Mouse (Mus musculus) intestine, postnatal 0 days (tissue): ENCODE data around the gene Olfr351. TPM values are rescaled to one million over a fixed set of nuclear protein-coding genes. Genes with fewer than 3 reads are reported as not detected.

ENCODE experiments used
- ATAC-seq: fragments of 200-750 bp; cut with Nextera tagmentation; 2 replicates; pipeline ENCODE4 v1.8.0; 2017; ENCODE audit warnings: mild to moderate bottlenecking, moderate TSS enrichment, moderate library complexity
- H3K27ac ChIP-seq: fragments of 300-500 bp; sonication (generic); 2 replicates; pipeline ENCODE4 v1.5.1; 2014; ENCODE audit warnings: mild to moderate bottlenecking, low read depth, low read length, moderate library complexity
- H3K27me3 ChIP-seq: fragments of 300-500 bp; sonication (generic); replicated peaks from 2 replicates; pipeline ENCODE4 v1.6.1; 2014; ENCODE audit warnings: low read length, mixed read lengths; ENCODE audit not compliant: control insufficient read depth, insufficient read depth
- H3K36me3 ChIP-seq: fragments of 300-500 bp; sonication (generic); 2 replicates; pipeline ENCODE4 v1.6.1; 2014; ENCODE audit warnings: mild to moderate bottlenecking, moderate library complexity; ENCODE audit not compliant: control insufficient read depth, insufficient read depth
- H3K4me1 ChIP-seq: fragments of 300-500 bp; sonication (generic); replicated peaks from 2 replicates; pipeline ENCODE4 v1.6.1; 2014; ENCODE audit warnings: antibody characterized with exemption, low read length, mixed read lengths; ENCODE audit not compliant: control insufficient read depth, insufficient read depth
- H3K4me2 ChIP-seq: fragments of 300-500 bp; sonication (generic); replicated peaks from 2 replicates; pipeline ENCODE4 v1.6.1; 2014; ENCODE audit warnings: low read depth, mild to moderate bottlenecking, moderate library complexity
- H3K4me3 ChIP-seq: fragments of 300-500 bp; sonication (generic); 2 replicates; pipeline ENCODE4 v1.5.1; 2014; ENCODE audit warnings: low read depth, low read length
- H3K9ac ChIP-seq: fragments of 300-500 bp; sonication (generic); 2 replicates; pipeline ENCODE4 v1.6.1; 2014; ENCODE audit warnings: mild to moderate bottlenecking, low read depth, low read length
- H3K9me3 ChIP-seq: fragments of 300-500 bp; sonication (generic); 2 replicates; pipeline ENCODE4 v1.6.1; 2016; ENCODE audit warnings: mixed run types; ENCODE audit not compliant: control insufficient read depth
- CTCF ChIP-seq: sonication (generic); IDR thresholded peaks from 2 replicates; pipeline ENCODE4 v1.5.1; 2016; ENCODE audit warnings: low read depth, mild to moderate bottlenecking, control low read depth, antibody characterized with exemption, moderate library complexity
- WGBS: fragments of 180-500 bp; shearing (Covaris S2); extraction: QIAGEN DNeasy Blood & Tissue Kit; methylation state at CpG from one replicate; pipeline ENCODE4 v1.1.7; 2014; 5-methylcytosine and 5-hydroxymethylcytosine counted together
- polyA plus RNA-seq: library from polyadenylated mRNA; unstranded; fragments of >200 nt; fragmentation: Nextera tagmentation; extraction: Ambion mirVana; gene quantifications from 2 replicates; pipeline ENCODE4 v1.2.1, GENCODE M21; 2015

Gene Olfr351
- not detected in 2 replicates for polyA plus RNA-seq

DNA sequence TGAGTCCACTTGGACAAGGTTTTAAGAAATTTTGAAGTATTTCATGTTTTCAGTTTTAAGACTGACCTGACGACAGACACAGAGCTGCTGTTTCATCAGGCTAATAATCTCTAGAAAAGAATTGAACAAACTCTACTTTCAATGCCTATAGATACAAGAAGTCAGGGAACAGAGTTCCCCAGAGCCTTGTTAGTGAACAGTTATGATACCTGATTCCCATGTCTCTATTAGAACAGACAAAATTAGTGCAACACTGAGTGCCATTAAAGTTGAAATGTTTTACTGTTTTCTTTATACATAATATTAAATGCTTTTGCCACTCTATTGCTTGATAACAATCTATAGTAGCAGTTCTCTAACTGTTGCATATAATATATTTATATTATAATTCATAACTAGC is at the start of gene Olfr351:
Olfr351 (minus strand) TSS at position 101 of the 400 bp plus-strand sequence.
- H3K27me3 ChIP-seq, result no peaks in the 10 kb centered on the region
- H3K4me1 ChIP-seq, result no peaks in the 10 kb centered on the region

GRCm38 (mm10) chr2:36905380-36905779 is 42.9 kb upstream of the Olfr351 start, which contains the start of gene Olfr354:
Gene Olfr354 (plus strand): TSS chr2:36905680.
- Histone ChIP-seq H3K4me2 (no peak within 1 kb of the TSS), H3K9me3 (no peaks in the 10 kb centered on the region)
- ATAC-seq, result no peak

More for the DNA sequence above, at the start of gene Olfr351:
- 88% methylated on average over 1 of the region's 1 CpGs for WGBS
- H3K27ac ChIP-seq, result no peak within 1 kb of the TSS
- no peaks in the 10 kb centered on the region for H3K36me3 ChIP-seq
- no peaks in the 10 kb centered on the region for H3K9me3 ChIP-seq
- ATAC-seq, result no peak
- H3K4me3 ChIP-seq, result no peak within 1 kb of the TSS
- no peak for TF ChIP-seq CTCF
- no peak within 1 kb of the TSS for H3K9ac ChIP-seq
- H3K4me2 ChIP-seq, result no peak within 1 kb of the TSS

DNA sequence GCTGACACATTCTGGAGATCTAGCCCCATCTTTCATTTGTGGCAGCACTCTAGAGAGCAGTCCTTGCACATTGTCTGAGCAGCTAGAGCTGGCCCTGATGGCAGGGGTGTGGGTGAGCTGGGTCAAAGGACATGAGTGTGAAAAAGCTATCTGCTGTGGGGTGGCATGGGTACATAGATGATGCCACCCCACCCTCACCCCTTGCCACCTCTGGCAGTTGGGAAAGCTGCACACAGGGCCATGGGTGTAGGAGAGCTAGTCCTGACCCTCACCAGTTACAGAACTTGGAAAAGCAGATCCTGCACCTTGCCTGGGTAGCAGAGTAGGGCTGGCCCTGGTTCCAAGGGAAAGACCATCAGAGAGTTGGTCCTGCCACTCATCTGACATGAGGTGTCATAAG is 34.7 kb upstream of the Olfr351 start:
- no peak for TF ChIP-seq CTCF
- no peak overlapping the region for H3K27ac ChIP-seq
- H3K9ac ChIP-seq, result no peak overlapping the region
- ATAC-seq, result no peak
- no peak overlapping the region for H3K4me2 ChIP-seq
- no peaks in the 10 kb centered on the region for H3K9me3 ChIP-seq
- no peaks in the 10 kb centered on the region for H3K4me1 ChIP-seq
- no peaks in the 10 kb centered on the region for H3K36me3 ChIP-seq
- no peak overlapping the region for H3K4me3 ChIP-seq
- no peaks in the 10 kb centered on the region for H3K27me3 ChIP-seq

More at GRCm38 (mm10) chr2:36905380-36905779, 42.9 kb upstream of the Olfr351 start, which contains the start of gene Olfr354:
- Histone ChIP-seq H3K4me3 (no peak within 1 kb of the TSS), H3K27me3 (no peaks in the 10 kb centered on the region), H3K27ac (no peak within 1 kb of the TSS), H3K4me1 (no peaks in the 10 kb centered on the region), H3K36me3 (no peaks in the 10 kb centered on the region), H3K9ac (no peak within 1 kb of the TSS)
- no peak for TF ChIP-seq CTCF

GRCm38 (mm10) chr2:36892836-36893235 is 30.4 kb upstream of the Olfr351 start, which contains the start of gene Olfr353:
Gene Olfr353 (minus strand): TSS chr2:36892936.
- Histone ChIP-seq H3K4me3 (no peak within 1 kb of the TSS), H3K9me3 (no peaks in the 10 kb centered on the region), H3K4me1 (no peaks in the 10 kb centered on the region), H3K9ac (no peak within 1 kb of the TSS), H3K27me3 (no peaks in the 10 kb centered on the region), H3K4me2 (no peak within 1 kb of the TSS), H3K36me3 (no peaks in the 10 kb centered on the region), H3K27ac (no peak within 1 kb of the TSS)
- no peak for ATAC-seq
- no peak for TF ChIP-seq CTCF

DNA sequence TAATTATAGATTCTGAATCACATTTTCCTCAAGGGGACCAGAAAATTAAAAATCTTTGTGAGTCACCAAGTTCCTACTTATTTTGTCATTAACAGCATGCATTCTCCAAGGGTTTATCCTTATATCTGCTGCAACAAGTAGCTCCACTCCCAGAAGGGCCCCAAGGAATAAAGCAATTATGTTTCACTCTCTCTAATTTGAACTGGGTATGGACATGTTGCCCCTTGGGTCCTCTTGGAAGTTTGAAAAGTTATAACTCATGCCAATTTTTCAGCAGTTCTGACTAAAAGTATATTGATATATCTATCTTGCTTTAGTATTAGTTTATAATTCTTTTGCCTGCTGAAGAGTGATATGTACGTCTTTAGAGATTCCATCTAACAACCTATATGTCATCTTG is 5.7 kb upstream of the Olfr351 start, which contains the start of gene Olfr352:
Olfr352 (plus strand) TSS at position 301 of the 400 bp plus-strand sequence.
- ATAC-seq, result no peak
- no peak within 1 kb of the TSS for H3K27ac ChIP-seq
- no peaks in the 10 kb centered on the region for H3K27me3 ChIP-seq
- 75% methylated on average over 1 of the region's 1 CpGs for WGBS
- no peak within 1 kb of the TSS for H3K4me2 ChIP-seq
- no peak within 1 kb of the TSS for H3K4me3 ChIP-seq
- H3K36me3 ChIP-seq, result no peaks in the 10 kb centered on the region
- no peaks in the 10 kb centered on the region for H3K4me1 ChIP-seq
- no peak within 1 kb of the TSS for H3K9ac ChIP-seq
- TF ChIP-seq CTCF, result no peak
- no peaks in the 10 kb centered on the region for H3K9me3 ChIP-seq

- H3K27ac ChIP-seq, result no peak within 1 kb of the TSS
- H3K4me2 ChIP-seq, result no peak within 1 kb of the TSS
- no peaks in the 10 kb centered on the region for H3K4me1 ChIP-seq
- TF ChIP-seq CTCF, result no peak
- 85% methylated on average over 1 of the region's 1 CpGs for WGBS
- H3K27me3 ChIP-seq, result no peaks in the 10 kb centered on the region
- no peak for ATAC-seq
- no peaks in the 10 kb centered on the region for H3K9me3 ChIP-seq
- no peak within 1 kb of the TSS for H3K9ac ChIP-seq
- H3K36me3 ChIP-seq, result no peaks in the 10 kb centered on the region
- H3K4me3 ChIP-seq, result no peak within 1 kb of the TSS
Observed at GRCm38 (mm10) chr2:36846010-36846409, 16.4 kb downstream of the Olfr351 start, which contains the start of gene Olfr350. Gene Olfr350 (plus strand): TSS chr2:36846310.

DNA sequence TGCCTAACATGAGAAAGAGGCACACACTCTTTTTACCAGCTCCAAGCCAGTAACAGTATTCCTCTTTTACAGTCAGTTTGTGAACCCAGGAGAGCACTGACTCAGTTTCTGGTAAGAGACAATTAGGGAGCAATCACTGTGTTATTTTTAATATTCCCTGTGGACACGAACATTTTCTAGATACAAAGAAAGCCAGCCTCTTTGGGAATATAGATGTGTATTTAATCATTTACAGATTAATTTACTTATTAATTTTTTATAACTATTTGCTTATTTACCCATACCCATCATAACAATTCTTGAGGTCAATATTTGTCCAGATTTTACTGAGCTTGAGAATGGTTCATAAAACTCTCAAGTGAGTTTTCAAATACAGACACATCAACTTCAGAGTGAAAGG is 45.5 kb downstream of the Olfr351 start, which contains the start of gene Olfr3:
Olfr3 (minus strand) TSS at position 101 of the 400 bp plus-strand sequence.
- no peaks in the 10 kb centered on the region for H3K36me3 ChIP-seq
- 67% methylated on average over 1 of the region's 1 CpGs for WGBS
- H3K4me3 ChIP-seq, result no peak within 1 kb of the TSS
- H3K9me3 ChIP-seq, result no peaks in the 10 kb centered on the region
- no peaks in the 10 kb centered on the region for H3K27me3 ChIP-seq
- H3K4me2 ChIP-seq, result no peak within 1 kb of the TSS
- no peak within 1 kb of the TSS for H3K9ac ChIP-seq
- no peaks in the 10 kb centered on the region for H3K4me1 ChIP-seq
- no peak for ATAC-seq
- H3K27ac ChIP-seq, result no peak within 1 kb of the TSS
- TF ChIP-seq CTCF, result no peak

Other genes starting within 250 kb of the Olfr351 start
- gene Olfr345, start 222.6 kb downstream of the Olfr351 start, polyA plus RNA-seq, result not detected in 2 replicates
- gene Olfr346, start 176.9 kb downstream of the Olfr351 start, polyA plus RNA-seq, result not detected in 2 replicates
- gene Olfr347, start 130.8 kb downstream of the Olfr351 start, polyA plus RNA-seq, result not detected in 2 replicates
- not detected in 2 replicates for gene Olfr348, start 78.4 kb downstream of the Olfr351 start, polyA plus RNA-seq
- gene Olfr50, start 72.1 kb downstream of the Olfr351 start, polyA plus RNA-seq, result not detected in 2 replicates
- gene Olfr3, start 45.6 kb downstream of the Olfr351 start, polyA plus RNA-seq, result not detected in 2 replicates
- not detected in 2 replicates for gene Olfr350, start 16.4 kb downstream of the Olfr351 start, polyA plus RNA-seq
- not detected in 2 replicates for gene Olfr352, start 5.8 kb upstream of the Olfr351 start, polyA plus RNA-seq
- not detected in 2 replicates for gene Olfr353, start 30.3 kb upstream of the Olfr351 start, polyA plus RNA-seq
- gene Olfr354, start 43.0 kb upstream of the Olfr351 start, polyA plus RNA-seq, result not detected in 2 replicates
- gene Olfr355, start 66.2 kb upstream of the Olfr351 start, polyA plus RNA-seq, result not detected in 2 replicates
- not detected in 2 replicates for gene Olfr356, start 74.5 kb upstream of the Olfr351 start, polyA plus RNA-seq
- gene Olfr357, start 131.2 kb upstream of the Olfr351 start, polyA plus RNA-seq, result not detected in 2 replicates
- gene Olfr358, start 146.7 kb upstream of the Olfr351 start, polyA plus RNA-seq, result not detected in 2 replicates
- gene Olfr360, start 203.1 kb upstream of the Olfr351 start, polyA plus RNA-seq, result not detected in 2 replicates
- not detected in 2 replicates for gene Olfr361, start 226.6 kb upstream of the Olfr351 start, polyA plus RNA-seq